Mouse (Mus musculus) testis, adult 2 months (tissue): ENCODE measurements around the gene Tle2.
A peak's percentile ranks its signal among the peaks of the same experiment; 100 is the strongest.

Experiments used
- CTCF ChIP-seq: fragments of 200-500 bp; IDR thresholded peaks from 2 replicates; pipeline ENCODE4 v1.5.1; 2012; ENCODE audit warnings: low read depth, mild to moderate bottlenecking, inconsistent platforms, low read length, moderate library complexity; ENCODE audit not compliant: control insufficient read depth, insufficient read depth, insufficient replicate concordance
- POLR2A ChIP-seq: fragments of 200-500 bp; IDR thresholded peaks from 2 replicates; pipeline ENCODE4 v1.6.1; 2012; ENCODE audit warnings: low read depth, mild to moderate bottlenecking, inconsistent platforms, low read length, moderate library complexity; ENCODE audit not compliant: control insufficient read depth

- no peak for TF ChIP-seq POLR2A
- peak; percentile 42; the same call in 1 of the 2 replicates for TF ChIP-seq CTCF
These were observed 9.6 kb upstream of the Tle2 start for GRCm38 (mm10) chr10:81564734-81565133.
